Mouse (Mus musculus) liver, embryonic 14.5 days (tissue): ENCODE data around the gene Dlk1. TPM values are rescaled to one million over a fixed set of nuclear protein-coding genes. Genes with fewer than 3 reads are reported as not detected.

Experiments
- ATAC-seq: fragments of 200-750 bp; cut with Nextera tagmentation; 2 replicates; pipeline ENCODE4 v1.8.0; 2017; ENCODE audit warnings: moderate number of reproducible peaks, mild to moderate bottlenecking, moderate library complexity; ENCODE audit not compliant: insufficient read depth
- DNase-seq, 3 experiments: peaks; one replicate each; pipeline ENCODE4 v3.0.0-alpha.2; 2012 to 2013; ENCODE audit warnings: low read depth in 3 of 3, low spot score in 3 of 3
- H3K27ac ChIP-seq: fragments of 300-500 bp; sonication (generic); 2 replicates; pipeline ENCODE4 v1.5.1; 2014; ENCODE audit warnings: moderate library complexity, mild to moderate bottlenecking, control low read depth, inconsistent platforms
- H3K27me3 ChIP-seq: fragments of 300-500 bp; sonication (generic); 2 replicates; pipeline ENCODE4 v1.6.1; 2014; ENCODE audit warnings: mild to moderate bottlenecking, low read length, moderate library complexity; ENCODE audit not compliant: control insufficient read depth, insufficient read depth
- H3K36me3 ChIP-seq: fragments of 300-500 bp; sonication (generic); replicated peaks from 2 replicates; pipeline ENCODE4 v1.6.1; 2014; ENCODE audit warnings: low read depth; ENCODE audit not compliant: control insufficient read depth, insufficient read depth
- H3K4me1 ChIP-seq, 2 experiments: fragments of 200-500 bp in 1 of 2; fragments of 300-500 bp in 1 of 2; sonication (generic) in 1 of 2; replicated peaks; 2 replicates each; pipeline ENCODE4 v1.6.1; 2012 to 2014; ENCODE audit warnings: antibody characterized with exemption in 1 of 2, inconsistent platforms in 1 of 2, low read length in 1 of 2; ENCODE audit not compliant: control insufficient read depth in 2 of 2, insufficient read depth in 2 of 2
- H3K4me2 ChIP-seq: fragments of 300-500 bp; sonication (generic); 2 replicates; pipeline ENCODE4 v1.6.1; 2014; ENCODE audit warnings: low read depth, mild to moderate bottlenecking, control low read depth, moderate library complexity
- H3K4me3 ChIP-seq, 2 experiments: fragments of 200-500 bp in 1 of 2; fragments of 300-500 bp in 1 of 2; sonication (generic) in 1 of 2; 2 replicates each; pipeline ENCODE4 v1.5.1; 2012 to 2014; ENCODE audit warnings: low read depth in 2 of 2, low read length in 2 of 2, mild to moderate bottlenecking in 2 of 2, control low read depth in 1 of 2, inconsistent platforms in 1 of 2, moderate library complexity in 1 of 2; ENCODE audit not compliant: insufficient read depth in 1 of 2
- H3K9ac ChIP-seq: fragments of 300-500 bp; sonication (generic); replicated peaks from 2 replicates; pipeline ENCODE4 v1.6.1; 2014; ENCODE audit warnings: mild to moderate bottlenecking, control low read depth, moderate library complexity
- H3K9me3 ChIP-seq: fragments of 300-500 bp; sonication (generic); 2 replicates; pipeline ENCODE4 v1.6.1; 2016; ENCODE audit warnings: low read length, mixed read lengths; ENCODE audit not compliant: control insufficient read depth
- CTCF ChIP-seq: IDR thresholded peaks from 2 replicates; pipeline ENCODE4 v1.5.1; 2016; ENCODE audit warnings: antibody characterized with exemption, low read depth, control low read depth
- EP300 ChIP-seq: IDR thresholded peaks from 2 replicates; pipeline ENCODE4 v1.6.1; 2016; ENCODE audit warnings: antibody characterized with exemption, low read depth
- WGBS: fragments of 180-500 bp; shearing (Covaris S2); extraction: QIAGEN DNeasy Blood & Tissue Kit; methylation state at CpG from one replicate; pipeline ENCODE4 v1.1.7; 2014; ENCODE audit not compliant: insufficient replicate concordance; 5-methylcytosine and 5-hydroxymethylcytosine counted together
- polyA plus RNA-seq, 2 experiments: library from polyadenylated mRNA; depleted of rRNA in 1 of 2; stranded (reverse) in 1 of 2; unstranded in 1 of 2; fragments of >200 nt; fragmentation: Nextera tagmentation in 1 of 2; extraction: Ambion mirVana in 1 of 2; gene quantifications; 2 replicates each; pipeline versions ENCODE4 v1.2.1 to v1.2.3; 2012 to 2014

Dlk1 gene
- polyA plus RNA-seq, 2 experiments, result 327 to 1,200 TPM

GRCm38 (mm10) chr12:109454137-109454536 is 1.5 kb downstream of the Dlk1 start:
- WGBS, result 17% methylated on average over 13 of the region's 13 CpGs
- ATAC-seq, result no peak
- Histone ChIP-seq H3K4me1 (peaks cover 0 to 11% of the 10 kb centered on the region in 2 experiments; a peak in 1 of 4 replicates), H3K27ac (no peak overlapping the region), H3K36me3 (no peaks in the 10 kb centered on the region), H3K4me2 (peak overlapping the region; percentile 41), H3K9me3 (no peaks in the 10 kb centered on the region), H3K9ac (peak overlapping the region; percentile 45; the same call in 1 of the 2 replicates), H3K27me3 (peaks cover 38% of the 10 kb centered on the region), H3K4me3 (peak overlapping the region; percentile 51 to 60)
- no peak for DNase-seq
- TF ChIP-seq CTCF, result no peak
- TF ChIP-seq EP300, result no peak

- Histone ChIP-seq H3K9ac (no peak overlapping the region), H3K4me1 (peaks cover 0 to 2% of the 10 kb centered on the region in 2 experiments; a peak in 1 of 4 replicates), H3K4me3 (no peak overlapping the region), H3K27ac (no peak overlapping the region), H3K36me3 (no peaks in the 10 kb centered on the region), H3K9me3 (no peaks in the 10 kb centered on the region), H3K4me2 (peak overlapping the region; percentile 22; the same call in 1 of the 2 replicates), H3K27me3 (peaks cover 35% of the 10 kb centered on the region)
- DNase-seq (no peak), ATAC-seq (no peak)
- 24% methylated on average over 9 of the region's 9 CpGs for WGBS
- TF ChIP-seq EP300, result no peak
Measured at GRCm38 (mm10) chr12:109456531-109457202, 4.0 kb downstream of the Dlk1 start.

GRCm38 (mm10) chr12:109457836-109458235 is 5.2 kb downstream of the Dlk1 start:
- 46% methylated on average over 8 of the region's 8 CpGs for WGBS
- Histone ChIP-seq H3K27me3 (peaks cover 24% of the 10 kb centered on the region), H3K36me3 (no peaks in the 10 kb centered on the region), H3K4me3 (no peak overlapping the region), H3K27ac (no peak overlapping the region), H3K9me3 (no peaks in the 10 kb centered on the region), H3K9ac (no peak overlapping the region), H3K4me2 (no peak overlapping the region), H3K4me1 (peaks cover 0 to under 1% of the 10 kb centered on the region in 2 experiments; a peak in 1 of 4 replicates)
- TF ChIP-seq EP300 (no peak), CTCF (no peak)
- ATAC-seq (no peak), DNase-seq (no peak)

DNA sequence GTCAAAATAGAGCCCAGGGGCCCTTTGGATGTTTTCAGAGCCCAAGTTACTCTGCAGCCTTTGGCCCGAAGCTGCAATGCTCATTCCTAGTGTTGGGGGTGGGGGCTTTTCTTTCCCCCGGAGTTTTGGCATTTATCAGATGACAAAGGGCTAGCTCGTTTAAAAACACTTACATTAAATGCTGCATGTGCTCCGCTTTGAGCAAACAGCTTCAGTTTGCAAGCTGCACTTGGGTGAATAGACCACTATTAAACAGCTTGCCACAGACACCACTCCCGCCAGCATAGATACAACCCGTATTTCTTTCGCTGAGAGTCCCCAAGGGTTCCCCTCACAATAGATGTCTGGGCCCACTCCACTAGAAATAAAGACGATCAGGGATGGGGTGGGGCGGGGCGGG is 6.3 kb downstream of the Dlk1 start:
- no peak overlapping the region for H3K4me2 ChIP-seq
- ATAC-seq (no peak), DNase-seq (no peak)
- 40% methylated on average over 10 of the region's 10 CpGs for WGBS
- H3K9me3 ChIP-seq, result no peaks in the 10 kb centered on the region
- no peak overlapping the region for H3K27ac ChIP-seq
- no peak overlapping the region for H3K9ac ChIP-seq
- peaks cover 13% of the 10 kb centered on the region for H3K27me3 ChIP-seq
- H3K36me3 ChIP-seq, result no peaks in the 10 kb centered on the region
- no peak for TF ChIP-seq CTCF
- TF ChIP-seq EP300, result no peak
- H3K4me3 ChIP-seq, result no peak overlapping the region
- no peaks in the 10 kb centered on the region; a peak in 1 of 4 replicates for H3K4me1 ChIP-seq

GRCm38 (mm10) chr12:109459481-109460401 is 7.1 kb downstream of the Dlk1 start:
- H3K4me2 ChIP-seq, result no peak overlapping the region
- ATAC-seq (no peak), DNase-seq (no peak)
- no peaks in the 10 kb centered on the region; a peak in 1 of 4 replicates for H3K4me1 ChIP-seq
- no peaks in the 10 kb centered on the region for H3K9me3 ChIP-seq
- H3K27me3 ChIP-seq, result peaks cover 4% of the 10 kb centered on the region
- no peak overlapping the region for H3K4me3 ChIP-seq
- 37% methylated on average over 49 of the region's 49 CpGs for WGBS
- H3K27ac ChIP-seq, result no peak overlapping the region
- no peaks in the 10 kb centered on the region for H3K36me3 ChIP-seq
- H3K9ac ChIP-seq, result no peak overlapping the region
- TF ChIP-seq EP300, result no peak
- no peak for TF ChIP-seq CTCF
